Mouse (Mus musculus) forebrain, embryonic 16.5 days (tissue): ENCODE results near the gene Cntnap1. TPM values are rescaled to one million over a fixed set of nuclear protein-coding genes. Genes with fewer than 3 reads are reported as not detected.
A peak's percentile ranks its signal among the peaks of the same experiment; 100 is the strongest.
"Not testable (repeated sequence)": the region's sequence is repeated elsewhere in the genome, so short reads cannot be mapped to it uniquely, and the experiment has no call there.

Experiments
- ATAC-seq: fragments of 200-750 bp; cut with Nextera tagmentation; 2 replicates; pipeline ENCODE4 v1.8.0; 2017; ENCODE audit warnings: mild to moderate bottlenecking, moderate library complexity
- H3K27ac ChIP-seq: fragments of 300-500 bp; sonication (generic); 2 replicates; pipeline ENCODE4 v1.5.1; 2014; ENCODE audit warnings: low read length, control low read depth
- H3K27me3 ChIP-seq: fragments of 300-500 bp; sonication (generic); replicated peaks from 2 replicates; pipeline ENCODE4 v1.6.1; 2014; ENCODE audit warnings: low read length; ENCODE audit not compliant: control insufficient read depth, insufficient read depth
- H3K36me3 ChIP-seq: fragments of 300-500 bp; sonication (generic); 2 replicates; pipeline ENCODE4 v1.6.1; 2014; ENCODE audit not compliant: control insufficient read depth, insufficient read depth
- H3K4me1 ChIP-seq: fragments of 300-500 bp; sonication (generic); replicated peaks from 2 replicates; pipeline ENCODE4 v1.6.1; 2014; ENCODE audit warnings: low read length; ENCODE audit not compliant: control insufficient read depth, insufficient read depth
- H3K4me2 ChIP-seq: fragments of 300-500 bp; sonication (generic); 2 replicates; pipeline ENCODE4 v1.6.1; 2014; ENCODE audit warnings: mild to moderate bottlenecking, low read length, control low read depth
- H3K4me3 ChIP-seq: fragments of 300-500 bp; sonication (generic); replicated peaks from 2 replicates; pipeline ENCODE4 v1.5.1; 2014; ENCODE audit warnings: mild to moderate bottlenecking, low read length, control low read depth
- H3K9ac ChIP-seq: fragments of 300-500 bp; sonication (generic); replicated peaks from 2 replicates; pipeline ENCODE4 v1.6.1; 2014; ENCODE audit warnings: low read depth, low read length, control low read depth
- H3K9me3 ChIP-seq: fragments of 300-500 bp; sonication (generic); 2 replicates; pipeline ENCODE4 v1.6.1; 2016; ENCODE audit warnings: low read length; ENCODE audit not compliant: control insufficient read depth
- WGBS: fragments of 180-500 bp; shearing (Covaris S2); extraction: QIAGEN DNeasy Blood & Tissue Kit; methylation state at CpG from one replicate; pipeline ENCODE4 v1.1.7; 2014; 5-methylcytosine and 5-hydroxymethylcytosine counted together
- polyA plus RNA-seq: library from polyadenylated mRNA; unstranded; fragments of >200 nt; fragmentation: Nextera tagmentation; extraction: Ambion mirVana; gene quantifications from 2 replicates; pipeline ENCODE4 v1.2.1, GENCODE M21; 2015

Cntnap1 gene
- polyA plus RNA-seq, 1 experiment from 2014 or later, result 1.5 TPM

GRCm38 (mm10) chr11:101146377-101146776, 23.9 kb upstream of the Cntnap1 start:
- no peaks in the 10 kb centered on the region for H3K9me3 ChIP-seq
- peak overlapping the region; percentile 29; the same call in 1 of the 2 replicates for H3K27ac ChIP-seq
- 0 out of 2 replicates have a peak, but pooled peaks have one; percentile 31 for ATAC-seq
- H3K4me1 ChIP-seq, result peaks cover 8% of the 10 kb centered on the region
- H3K9ac ChIP-seq, result no peak overlapping the region
- 23% methylated on average over 10 of the region's 10 CpGs for WGBS
- no peaks in the 10 kb centered on the region for H3K36me3 ChIP-seq
- no peak overlapping the region for H3K4me3 ChIP-seq
- no peaks in the 10 kb centered on the region for H3K27me3 ChIP-seq
- H3K4me2 ChIP-seq, result no peak overlapping the region

- peaks cover 4% of the 10 kb centered on the region for H3K4me1 ChIP-seq
- no peak overlapping the region for H3K4me3 ChIP-seq
- H3K9ac ChIP-seq, result no peak overlapping the region
- 77% methylated on average over 10 of the region's 10 CpGs for WGBS
- no peak overlapping the region for H3K4me2 ChIP-seq
- no peak overlapping the region for H3K27ac ChIP-seq
- no peaks in the 10 kb centered on the region for H3K9me3 ChIP-seq
- no peak for ATAC-seq
- H3K36me3 ChIP-seq, result no peaks in the 10 kb centered on the region
- H3K27me3 ChIP-seq, result no peaks in the 10 kb centered on the region
These were observed 21.6 kb upstream of the Cntnap1 start for GRCm38 (mm10) chr11:101148751-101149150.

- 42% methylated on average over 9 of the region's 9 CpGs for WGBS
- H3K27ac ChIP-seq, result peak overlapping the region; percentile 54
- peaks cover 3% of the 10 kb centered on the region; the same call in 1 of the 2 replicates for H3K4me1 ChIP-seq
- H3K27me3 ChIP-seq, result no peaks in the 10 kb centered on the region
- H3K36me3 ChIP-seq, result no peaks in the 10 kb centered on the region
- no peak overlapping the region for H3K4me2 ChIP-seq
- no peaks in the 10 kb centered on the region for H3K9me3 ChIP-seq
- no peak overlapping the region for H3K4me3 ChIP-seq
- ATAC-seq, result no peak
- H3K9ac ChIP-seq, result no peak overlapping the region
These were observed 20.9 kb upstream of the Cntnap1 start for GRCm38 (mm10) chr11:101149178-101150105.

- ATAC-seq, result no peak
These were observed 19.3 kb upstream of the Cntnap1 start for GRCm38 (mm10) chr11:101151063-101151462.

GRCm38 (mm10) chr11:101152825-101153224, 17.5 kb upstream of the Cntnap1 start:
- H3K27me3 ChIP-seq, result no peaks in the 10 kb centered on the region
- H3K9me3 ChIP-seq, result no peaks in the 10 kb centered on the region
- no peak overlapping the region for H3K4me3 ChIP-seq
- no peak for ATAC-seq
- H3K27ac ChIP-seq, result no peak overlapping the region
- no peak overlapping the region for H3K4me2 ChIP-seq
- H3K4me1 ChIP-seq, result peaks cover 18% of the 10 kb centered on the region
- WGBS, result 70% methylated on average over 1 of the region's 1 CpGs
- no peaks in the 10 kb centered on the region for H3K36me3 ChIP-seq
- H3K9ac ChIP-seq, result no peak overlapping the region

More at GRCm38 (mm10) chr11:101151063-101151462, 19.3 kb upstream of the Cntnap1 start:
- Histone ChIP-seq H3K4me1 (peaks cover 12% of the 10 kb centered on the region), H3K36me3 (no peaks in the 10 kb centered on the region), H3K9ac (no peak overlapping the region), H3K4me3 (no peak overlapping the region), H3K27ac (no peak overlapping the region), H3K27me3 (no peaks in the 10 kb centered on the region), H3K9me3 (no peaks in the 10 kb centered on the region), H3K4me2 (no peak overlapping the region)
- WGBS, result 62% methylated on average over 2 of the region's 2 CpGs

GRCm38 (mm10) chr11:101154648-101155047, 15.7 kb upstream of the Cntnap1 start:
- no peaks in the 10 kb centered on the region for H3K36me3 ChIP-seq
- H3K4me1 ChIP-seq, result peaks cover 15% of the 10 kb centered on the region
- no peak overlapping the region for H3K4me2 ChIP-seq
- H3K27ac ChIP-seq, result no peak overlapping the region
- H3K27me3 ChIP-seq, result no peaks in the 10 kb centered on the region
- no peak for ATAC-seq
- H3K9ac ChIP-seq, result no peak overlapping the region
- no peak overlapping the region for H3K4me3 ChIP-seq
- H3K9me3 ChIP-seq, result no peaks in the 10 kb centered on the region

- H3K36me3 ChIP-seq, result no peaks in the 10 kb centered on the region
- no peak overlapping the region for H3K4me3 ChIP-seq
- H3K9me3 ChIP-seq, result no peaks in the 10 kb centered on the region
- peak overlapping the region; percentile 82 for H3K4me2 ChIP-seq
- no peaks in the 10 kb centered on the region for H3K27me3 ChIP-seq
- H3K4me1 ChIP-seq, result peaks cover 14% of the 10 kb centered on the region
- H3K27ac ChIP-seq, result no peak overlapping the region; the same call in 1 of the 2 replicates
- WGBS, result 76% methylated on average over 6 of the region's 6 CpGs
- no peak overlapping the region for H3K9ac ChIP-seq
- no peak for ATAC-seq
These were observed 15.2 kb upstream of the Cntnap1 start for GRCm38 (mm10) chr11:101155151-101155550.

- H3K9ac ChIP-seq, result peak within 1 kb of the TSS; percentile 73
- H3K27ac ChIP-seq, result peak within 1 kb of the TSS; percentile 81
- H3K4me2 ChIP-seq, result peak within 1 kb of the TSS; percentile 82
- peak within 1 kb of the TSS; percentile 56 for H3K4me3 ChIP-seq
- no peaks in the 10 kb centered on the region for H3K36me3 ChIP-seq
- no peaks in the 10 kb centered on the region for H3K9me3 ChIP-seq
- peak; percentile 95 for ATAC-seq
- 2% methylated on average over 36 of the region's 36 CpGs for WGBS
- peaks cover 14% of the 10 kb centered on the region for H3K4me1 ChIP-seq
- H3K27me3 ChIP-seq, result no peaks in the 10 kb centered on the region
These were observed 14.5 kb upstream of the Cntnap1 start, which contains the start of gene Tubg2 for GRCm38 (mm10) chr11:101155728-101156371. Tubg2 (plus strand) TSS chr11:101155907.

- H3K9me3 ChIP-seq, H3K9ac ChIP-seq, H3K4me2 ChIP-seq, H3K4me3 ChIP-seq, ATAC-seq, H3K36me3 ChIP-seq, H3K27ac ChIP-seq: not testable (repeated sequence)
- 79% methylated on average over 8 of the region's 10 CpGs for WGBS
- peaks cover 25% of the 10 kb centered on the region for H3K4me1 ChIP-seq
- peaks cover 19% of the 10 kb centered on the region for H3K27me3 ChIP-seq
These were observed 10.2 kb upstream of the Cntnap1 start for GRCm38 (mm10) chr11:101160151-101160550.
